Mouse (Mus musculus) gastrocnemius, adult 2 months (tissue): Measurements from ENCODE around the gene Grid1. TPM values are rescaled to one million over a fixed set of nuclear protein-coding genes. Genes with fewer than 3 reads are reported as not detected.

Experiments
- DNase-seq: peaks from one replicate; pipeline ENCODE4 v3.0.0; 2022
- H3K27ac ChIP-seq: fragments of 200-600 bp; 2 replicates; pipeline ENCODE4 v1.8.1; 2022; ENCODE audit warnings: mild to moderate bottlenecking
- H3K4me3 ChIP-seq: fragments of 200-600 bp; 2 replicates; pipeline ENCODE4 v1.8.1; 2022; ENCODE audit warnings: mild to moderate bottlenecking, moderate library complexity
- CTCF ChIP-seq: fragments of 200-600 bp; IDR thresholded peaks from 2 replicates; pipeline ENCODE4 v1.8.1; 2022; ENCODE audit warnings: antibody characterized with exemption, mild to moderate bottlenecking, moderate library complexity
- intact Hi-C: fragments of 180-260 bp; cut with DNase I; formaldehyde crosslinking; loops from one replicate; pipeline ENCODE4 v1.15.1; 2025
- total RNA-seq, 2 experiments: library from RNA; stranded (reverse); gene quantifications; 2 replicates each; pipeline ENCODE4 v1.2.3; 2021

Gene Grid1
- total RNA-seq, 2 experiments from 2014 or later, result not detected

GRCm38 (mm10) chr14:35093561-35094186 is 273.8 kb downstream of the Grid1 start:
- DNase-seq, result no peak
- Histone ChIP-seq H3K27ac (no peak overlapping the region), H3K4me3 (no peak overlapping the region)
- TF ChIP-seq CTCF, result no peak
- intact Hi-C loops, result no loop called here

- DNase-seq, result no peak
- Histone ChIP-seq H3K27ac (no peak overlapping the region), H3K4me3 (no peak overlapping the region)
- intact Hi-C loops, result no loop called here
- TF ChIP-seq CTCF, result no peak
These were observed 275.7 kb downstream of the Grid1 start for GRCm38 (mm10) chr14:35095506-35096059.

GRCm38 (mm10) chr14:35096085-35096484 is 276.2 kb downstream of the Grid1 start:
- Histone ChIP-seq H3K27ac (no peak overlapping the region), H3K4me3 (no peak overlapping the region)
- TF ChIP-seq CTCF, result no peak
- intact Hi-C loops, result no loop called here
- DNase-seq, result no peak

GRCm38 (mm10) chr14:35097166-35097565 is 277.3 kb downstream of the Grid1 start:
- Histone ChIP-seq H3K27ac (no peak overlapping the region), H3K4me3 (no peak overlapping the region)
- intact Hi-C loops, result no loop called here
- no peak for TF ChIP-seq CTCF
- no peak for DNase-seq

GRCm38 (mm10) chr14:35103639-35104210 is 283.8 kb downstream of the Grid1 start:
- TF ChIP-seq CTCF, result no peak
- H3K4me3 ChIP-seq, result no peak overlapping the region
- intact Hi-C loops, result no loop called here
- no peak overlapping the region for H3K27ac ChIP-seq
- no peak for DNase-seq

- Histone ChIP-seq H3K4me3 (no peak overlapping the region), H3K27ac (no peak overlapping the region)
- intact Hi-C loops, result no loop called here
- TF ChIP-seq CTCF, result no peak
- DNase-seq, result no peak
These were observed 287.7 kb downstream of the Grid1 start for GRCm38 (mm10) chr14:35107596-35107995.

- intact Hi-C loops, result no loop called here
- H3K4me3 ChIP-seq, result no peak overlapping the region
- DNase-seq, result no peak
- TF ChIP-seq CTCF, result peak; percentile 33; the same call in 1 of the 2 replicates
- no peak overlapping the region for H3K27ac ChIP-seq
These were observed 291.0 kb downstream of the Grid1 start for GRCm38 (mm10) chr14:35110928-35111327.

- no peak for TF ChIP-seq CTCF
- Histone ChIP-seq H3K27ac (no peak overlapping the region), H3K4me3 (no peak overlapping the region)
- intact Hi-C loops, result no loop called here
- DNase-seq, result no peak
These were observed 292.7 kb downstream of the Grid1 start for GRCm38 (mm10) chr14:35112327-35113275.

GRCm38 (mm10) chr14:35113276-35113645 is 293.4 kb downstream of the Grid1 start:
- intact Hi-C loops, result no loop called here
- H3K27ac ChIP-seq, result no peak overlapping the region
- no peak for DNase-seq
- no peak overlapping the region for H3K4me3 ChIP-seq
- no peak for TF ChIP-seq CTCF

GRCm38 (mm10) chr14:35115913-35116312 is 296.0 kb downstream of the Grid1 start:
- intact Hi-C loops, result no loop called here
- H3K4me3 ChIP-seq, result no peak overlapping the region
- TF ChIP-seq CTCF, result no peak
- DNase-seq, result no peak
- H3K27ac ChIP-seq, result no peak overlapping the region

GRCm38 (mm10) chr14:35120089-35120488 is 300.2 kb downstream of the Grid1 start:
- intact Hi-C loops, result no loop called here
- DNase-seq, result no peak
- TF ChIP-seq CTCF, result no peak
- Histone ChIP-seq H3K27ac (no peak overlapping the region), H3K4me3 (no peak overlapping the region)

- intact Hi-C loops, result no loop called here
These were observed 301.0 kb downstream of the Grid1 start for GRCm38 (mm10) chr14:35120905-35121304.

GRCm38 (mm10) chr14:35122111-35122510 is 302.2 kb downstream of the Grid1 start:
- Histone ChIP-seq H3K27ac (no peak overlapping the region), H3K4me3 (no peak overlapping the region)
- TF ChIP-seq CTCF, result no peak
- intact Hi-C loops, result no loop called here
- DNase-seq, result no peak

More at GRCm38 (mm10) chr14:35120905-35121304, 301.0 kb downstream of the Grid1 start:
- Histone ChIP-seq H3K4me3 (no peak overlapping the region), H3K27ac (no peak overlapping the region)
- TF ChIP-seq CTCF, result no peak
- DNase-seq, result no peak
